Comparison of ENCODE assay signal across 8 mouse cellular contexts in genomic region chr4:156197131-156197828, GRCm38 (mm10). TPM values are rescaled to one million over a fixed set of nuclear protein-coding genes. Genes with fewer than 3 reads are reported as not detected.
A peak's percentile ranks its signal among the peaks of the same experiment; 100 is the strongest.
DNase-seq lines count a peak whose midpoint lies in the region; ATAC-seq and TF ChIP-seq lines count a peak whose summit lies in the region.

Gene Agrn (minus strand): TSS chr4:156197488.

- H3K4me2 ChIP-seq in neural tube, embryonic 15.5 days: peak within 1 kb of the TSS; percentile 89

- H3K9ac ChIP-seq in neural tube, embryonic 15.5 days (replicated peaks): peak within 1 kb of the TSS; percentile 94

- H3K27me3 ChIP-seq in C2C12 (ENCODE audit: control insufficient read depth, insufficient read depth, insufficient read length): no peaks in the 10 kb centered on the region
- H3K27me3 ChIP-seq in neural tube, embryonic 15.5 days (replicated peaks): no peaks in the 10 kb centered on the region; the same call in 1 of the 2 replicates

- H3K79me2 ChIP-seq in C2C12 (ENCODE audit: control insufficient read depth, insufficient read depth): no peaks in the 10 kb centered on the region

- H3K36me3 ChIP-seq in C2C12 (ENCODE audit: control insufficient read depth, insufficient read depth): no peaks in the 10 kb centered on the region
- H3K36me3 ChIP-seq in neural tube, embryonic 15.5 days: no peaks in the 10 kb centered on the region; the same call in 1 of the 2 replicates

- 2% methylated on average over 18 of the region's 88 CpGs for WGBS in neural tube, embryonic 15.5 days

- H3K27ac ChIP-seq in neural tube, embryonic 15.5 days (replicated peaks): peak within 1 kb of the TSS; percentile 95

- H3K4me3 ChIP-seq in C2C12 (ENCODE audit: insufficient read depth, poor library complexity, severe bottlenecking): peak within 1 kb of the TSS; percentile 40
- peak within 1 kb of the TSS; percentile 81 for H3K4me3 ChIP-seq in neural tube, embryonic 15.5 days (replicated peaks)

- no peak for TF ChIP-seq CTCF in C2C12 (IDR thresholded peaks at IDR 0.05; ENCODE audit: control insufficient read depth, insufficient read depth, insufficient read length)

- peak within 1 kb of the TSS; percentile 84 for H3ac ChIP-seq in C2C12 (ENCODE audit: control insufficient read depth, insufficient read length, low read depth)

- H3K9me3 ChIP-seq in neural tube, embryonic 15.5 days (replicated peaks): no peaks in the 10 kb centered on the region

- no peaks in the 10 kb centered on the region for H3K79me3 ChIP-seq in C2C12 (ENCODE audit: low read depth)

- peaks cover 47% of the 10 kb centered on the region for H3K4me1 ChIP-seq in neural tube, embryonic 15.5 days

- peak; percentile 67 for ATAC-seq in erythroid progenitor cell, adult 5-6 weeks (replicated peaks; ENCODE audit: low FRiP score, poor library complexity, severe bottlenecking)
- peak; percentile 84 for ATAC-seq in neural tube, embryonic 15.5 days (ENCODE audit: low FRiP score)

- intact Hi-C loops in heart, postnatal 10 days (cut with DNase I): loop anchor here (5.0 kb wide), 1 partner anchor 85 kb away; no protein-coding TSS in a partner anchor

- peak; percentile 84 to 88 for DNase-seq in adrenal gland, postnatal 36 days
- DNase-seq in heart, postnatal 10 days: peak; percentile 74
- DNase-seq in kidney, postnatal 36 days: peak; percentile 69 to 87
- peak; percentile 71 to 77 for DNase-seq in lung, adult 18-20 months
- DNase-seq in thymus, postnatal 0 days (ENCODE audit: low spot score): peak; percentile 67

TF ChIP-seq in C2C12, 6 proteins besides CTCF, POLR2A, EP300 and RAD21:
- TF ChIP-seq MYOD1 (IDR thresholded peaks at IDR 0.05; ENCODE audit: control insufficient read depth, insufficient read length, low read depth) (no peak), USF1 (IDR thresholded peaks at IDR 0.05; ENCODE audit: low read depth) (no peak), FOSL1 (IDR thresholded peaks at IDR 0.05; ENCODE audit: insufficient read depth, low read length, poor library complexity, severe bottlenecking) (no peak), MAX (IDR thresholded peaks at IDR 0.05) (no peak), CEBPB (IDR thresholded peaks at IDR 0.05; ENCODE audit: low read depth) (no peak), MYOG (IDR thresholded peaks at IDR 0.05; ENCODE audit: control insufficient read depth, extremely low read depth, insufficient read length) (no peak)
TF ChIP-seq in C2C12: peak in this region for 0.

RNA-seq across cellular contexts. Expression of gene Agrn, which starts in this region (rescaled TPM):
- 16.7 TPM for polyA plus RNA-seq in C2C12 (2012; fragmentation: generic; extraction: Trizol)
- total RNA-seq in adrenal gland, postnatal 36 days (2021): 10 to 100 TPM; 33.2 to 49.6 TPM
- 107 and 119 TPM in 2 replicates for total RNA-seq in erythroid progenitor cell, adult 5-6 weeks (2015; ENCODE audit: low replicate concordance)
- 52.9 and 82.3 TPM in 2 replicates for total RNA-seq in erythroid progenitor cell, adult 5-6 weeks (2017; ENCODE audit: low replicate concordance)
- total RNA-seq in heart, postnatal 10 days (2021): 100 to 1,000 TPM in 1 of 2 experiments, 10 to 100 TPM in 1; 92.1 to 104 TPM
- polyA plus RNA-seq in neural tube, embryonic 15.5 days (2015; fragmentation: Nextera tagmentation; extraction: Ambion mirVana): 87.2 and 100 TPM in 2 replicates
- 10.4 and 11.6 TPM in 2 replicates for polyA plus RNA-seq in thymus, postnatal 0 days (2015; fragmentation: Nextera tagmentation; extraction: Ambion mirVana)

Comparison
In these comparisons a context has a peak if more than half of its experiments do, and no peak if none do; other contexts are left out.
1. Peak in every context shown above with its lines: DNase-seq, ATAC-seq, H3K4me3 ChIP-seq and H3K27ac ChIP-seq.